Mouse (Mus musculus): ENCODE results near the gene Taf1a.
"Not testable (repeated sequence)": the region's sequence is repeated elsewhere in the genome, so short reads cannot be mapped to it uniquely, and the experiment has no call there.

Gene Taf1a

DNA sequence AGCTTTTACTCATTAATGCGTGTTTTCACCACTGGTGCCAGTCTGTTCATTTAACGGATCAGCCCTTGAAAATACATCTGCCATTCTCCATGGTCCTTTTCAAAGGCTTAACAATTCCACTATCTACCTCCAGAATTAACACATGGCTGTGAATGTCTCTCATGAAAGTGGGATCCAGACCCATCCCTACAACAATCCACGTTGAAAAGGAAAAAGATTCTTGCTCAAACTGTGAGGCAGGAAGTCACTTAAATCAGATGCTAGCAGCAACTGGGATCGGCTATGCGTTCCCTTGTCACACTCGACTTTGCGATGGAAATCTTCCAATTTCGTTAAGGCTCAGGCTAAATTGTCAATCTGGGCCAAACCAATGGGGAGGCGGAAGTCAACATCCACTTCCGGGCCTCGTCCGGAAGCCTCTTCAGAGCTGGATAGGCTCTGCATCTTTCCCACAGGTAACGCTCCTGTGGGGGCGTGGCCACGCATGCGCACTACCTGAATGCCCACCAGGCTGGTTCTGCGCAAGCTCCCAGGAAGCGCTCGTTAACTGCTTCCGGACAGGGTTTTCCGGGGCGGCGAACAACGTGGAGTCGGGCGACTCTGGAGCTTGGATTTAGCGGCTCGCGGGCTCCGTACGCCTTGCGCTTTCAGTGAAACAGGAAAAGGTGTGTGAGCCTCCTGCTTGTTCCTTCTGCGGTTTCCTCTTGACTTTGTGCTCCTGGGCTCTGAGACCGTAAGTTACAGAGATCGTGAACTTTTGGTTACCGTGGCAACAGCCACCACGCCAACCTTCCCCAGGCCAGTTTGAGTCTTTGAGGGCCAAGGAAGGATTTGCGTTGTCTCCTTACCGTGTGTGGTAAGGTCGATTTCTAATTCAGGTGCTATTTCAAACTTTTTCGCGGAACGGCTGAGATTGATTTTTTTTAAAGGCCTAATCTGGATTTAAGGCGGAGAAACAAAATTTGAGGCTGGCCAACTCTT is at the start of gene Taf1a:
Taf1a (plus strand) TSS at position 556 of the 981 bp plus-strand sequence.
- DNase-seq = peak; percentile 93 to 95

- DNase-seq = not testable (repeated sequence)
Measured at GRCm38 (mm10) chr1:183342902-183343301, 45.9 kb upstream of the Taf1a start.

DNA sequence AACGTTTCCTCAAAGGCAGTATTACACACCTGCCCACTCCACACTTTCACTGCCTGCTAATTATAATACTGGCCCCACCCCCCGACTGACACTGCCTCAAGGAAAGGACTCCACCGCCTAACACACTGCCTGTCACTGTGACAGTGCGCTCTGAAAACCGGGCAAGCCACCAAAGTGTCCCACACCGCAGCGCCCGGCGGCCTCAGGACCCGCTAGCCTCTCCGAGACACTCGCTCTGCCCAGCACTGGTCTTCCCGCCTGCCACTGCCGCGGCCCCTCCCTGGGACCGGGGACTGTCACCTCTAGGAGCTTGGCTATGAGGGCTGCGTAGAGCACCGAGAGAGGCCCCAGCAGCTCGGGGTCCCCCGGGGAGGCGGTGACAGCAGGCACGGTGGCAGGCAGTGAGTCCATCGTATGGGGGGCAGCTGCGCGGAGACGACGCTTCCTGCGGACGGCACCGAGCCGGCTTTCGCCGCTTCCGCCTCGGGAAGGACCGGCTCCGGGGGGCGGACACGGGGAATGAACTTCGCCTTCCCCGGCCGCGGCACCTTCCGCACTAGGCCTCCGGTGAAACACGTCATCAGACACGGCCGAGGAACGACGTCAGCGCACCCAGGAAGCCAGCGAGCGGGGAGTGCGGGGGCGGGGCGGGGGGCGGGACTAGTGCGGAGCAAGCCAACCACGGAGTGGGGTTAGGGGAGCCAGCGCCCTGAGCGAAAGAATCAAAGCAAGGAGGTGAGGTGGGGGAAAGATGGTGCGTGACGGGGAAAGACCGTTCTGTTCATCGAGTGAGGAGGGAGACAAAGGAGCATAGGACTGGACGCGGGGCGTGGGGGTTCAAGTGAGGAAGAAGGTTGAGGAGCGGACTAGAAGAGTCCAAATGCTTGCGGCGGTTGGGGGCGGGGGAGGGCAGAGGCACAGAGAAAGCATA is 43.6 kb upstream of the Taf1a start:
- DNase-seq = peak; percentile 89 to 91

DNA sequence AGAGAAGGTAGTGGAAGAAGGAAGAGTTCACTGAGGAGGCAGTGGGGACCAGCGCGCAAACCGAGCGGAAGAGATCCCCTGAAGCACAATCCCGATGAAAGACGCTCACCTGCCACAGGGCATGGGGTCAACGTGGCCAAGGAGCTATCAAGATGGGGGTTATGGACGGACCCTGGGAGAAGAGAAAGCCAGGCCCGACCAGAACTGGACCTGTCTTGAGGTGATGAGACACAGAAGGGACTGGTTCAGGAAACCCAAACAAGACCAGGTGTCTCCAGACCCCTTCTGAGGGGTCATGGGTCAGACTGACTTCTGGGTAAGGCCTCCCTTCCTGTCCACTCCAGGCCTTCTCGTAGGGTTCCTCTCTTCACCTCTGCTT is 43.0 kb upstream of the Taf1a start:
- DNase-seq = no peak

DNA sequence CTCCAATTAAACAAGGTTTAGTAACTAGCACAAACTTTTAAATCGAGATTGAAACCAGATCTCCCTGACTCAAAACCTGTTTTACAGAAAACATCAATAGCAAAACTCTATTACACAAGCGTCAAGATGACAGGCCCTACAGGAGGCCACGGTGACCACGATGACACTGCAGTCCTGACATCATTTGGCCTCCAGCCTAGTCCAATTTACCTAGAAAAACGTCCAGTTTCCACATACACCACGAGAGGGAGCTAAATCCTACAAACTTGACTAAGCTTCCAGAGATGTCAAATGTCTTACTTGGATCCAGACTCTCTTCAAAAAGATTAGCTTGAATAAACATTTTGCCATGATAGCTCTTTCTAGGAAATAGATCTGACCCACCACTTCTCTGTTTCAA is 38.9 kb upstream of the Taf1a start:
- peak in 1 of 2 experiments; percentile 59 for DNase-seq

GRCm38 (mm10) chr1:183358901-183359300 is 29.9 kb upstream of the Taf1a start:
- no peak for DNase-seq

DNA sequence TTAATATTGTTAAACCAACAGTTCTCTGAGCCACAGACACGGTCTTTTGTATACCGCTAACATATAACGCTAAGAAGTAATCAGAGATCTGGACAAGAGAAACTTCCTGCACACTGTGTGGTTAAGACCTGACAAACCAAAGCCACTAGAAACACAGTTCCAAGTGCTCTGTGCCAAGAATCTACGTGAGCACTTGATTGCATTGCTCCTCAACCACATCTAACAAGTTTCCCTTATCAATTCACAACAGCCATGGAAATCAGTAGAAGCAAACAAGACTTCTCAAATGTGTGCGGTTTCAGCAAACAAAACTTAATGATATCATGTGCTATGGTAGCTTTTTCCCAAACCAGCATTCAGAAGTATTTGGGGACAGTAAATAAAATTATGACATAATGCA is 26.5 kb upstream of the Taf1a start:
- DNase-seq = peak in 1 of 2 experiments; percentile 33

- DNase-seq = peak; percentile 12 to 24
Measured at GRCm38 (mm10) chr1:183362729-183363576, 25.8 kb upstream of the Taf1a start.

GRCm38 (mm10) chr1:183363577-183363867 is 25.3 kb upstream of the Taf1a start:
- DNase-seq = peak in 1 of 2 experiments; percentile 18

DNA sequence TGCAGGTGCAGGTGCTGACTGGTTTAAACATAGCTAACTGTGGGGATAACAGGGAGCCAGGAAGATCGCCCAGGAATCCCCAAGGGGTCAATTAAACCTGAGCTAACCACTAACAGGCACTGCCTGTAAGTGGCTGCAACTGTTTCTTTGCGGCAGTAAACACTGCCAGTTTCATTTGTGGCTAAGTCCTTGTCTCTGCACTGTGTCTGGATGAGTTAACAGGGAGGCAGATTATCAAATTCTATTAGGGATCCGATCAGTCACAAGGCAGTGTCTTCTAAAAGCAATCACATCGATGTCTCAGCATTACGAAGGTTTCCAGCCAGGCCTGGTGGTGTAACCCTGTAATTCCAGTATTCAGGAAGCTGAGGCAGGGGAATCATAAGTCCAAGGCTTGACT is 22.4 kb upstream of the Taf1a start:
- no peak for DNase-seq

DNA sequence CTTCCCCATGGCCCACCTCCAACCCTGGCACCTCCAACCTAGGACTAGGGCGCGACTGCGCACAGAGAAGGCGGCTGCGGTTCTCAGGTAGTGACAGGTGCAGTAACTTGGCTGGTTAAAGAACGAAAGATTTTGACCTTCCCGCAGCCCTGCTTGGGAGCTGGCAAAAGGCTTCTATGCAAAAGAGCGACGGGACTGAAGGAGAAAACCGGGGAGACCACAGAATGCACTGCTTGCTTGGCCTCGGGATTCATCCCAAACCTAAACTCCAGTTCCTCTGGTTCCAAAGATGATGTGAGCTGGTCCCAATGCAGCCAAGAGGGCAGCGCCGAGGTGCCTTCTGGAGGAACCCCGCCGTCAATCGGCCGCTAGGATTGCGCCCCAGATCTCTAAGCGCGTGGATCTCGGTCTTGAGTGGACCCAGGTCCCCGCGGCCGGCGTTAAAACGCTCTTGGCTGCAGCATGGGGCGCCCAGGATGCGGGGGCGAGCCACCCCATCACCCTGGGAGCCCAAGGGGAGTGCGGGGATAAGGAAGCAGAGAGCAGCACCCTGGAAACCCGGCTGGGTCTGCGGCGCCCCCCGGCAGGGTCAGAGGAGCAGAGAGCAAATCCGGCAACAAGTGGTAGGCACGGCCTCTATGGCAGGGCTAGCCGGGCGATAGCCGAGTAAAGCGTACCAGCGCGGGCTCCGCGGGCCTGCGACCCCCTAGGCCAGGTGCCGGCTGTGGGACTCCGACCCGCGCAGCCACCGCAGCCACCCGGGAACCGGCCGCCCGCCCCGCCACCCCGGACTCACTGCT is 20.0 kb upstream of the Taf1a start:
- DNase-seq = peak in 1 of 2 experiments; percentile 15

DNA sequence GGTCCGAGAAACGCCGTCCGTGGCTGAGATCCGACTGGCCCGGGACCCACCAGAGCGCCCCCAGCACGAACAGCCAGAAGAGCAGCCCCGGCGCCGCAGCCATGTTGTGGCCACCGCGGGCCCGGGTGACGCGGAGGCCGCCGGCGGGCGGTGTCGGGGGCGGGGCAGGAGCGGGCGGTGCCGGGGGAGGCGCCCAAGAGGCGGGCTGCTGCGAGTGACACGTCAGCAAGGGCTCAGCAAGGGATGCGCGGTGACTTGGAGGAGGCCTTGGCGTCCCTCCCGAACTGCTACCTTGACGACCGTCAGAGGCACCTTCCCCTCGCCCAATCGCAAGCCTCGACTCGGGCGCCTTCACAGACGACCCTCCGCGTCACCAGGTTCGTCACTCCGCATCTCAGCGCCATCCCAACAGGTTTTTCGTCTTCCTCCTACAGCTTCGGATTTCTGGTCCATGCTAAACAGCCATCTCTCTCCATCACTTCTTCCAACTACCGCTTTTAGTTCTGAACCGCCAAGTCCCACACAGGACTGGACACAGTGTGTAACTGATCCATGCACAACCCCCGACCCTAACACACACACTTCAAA is 19.3 kb upstream of the Taf1a start, which contains the start of gene Mia3:
Mia3 (minus strand) TSS at position 127 of the 588 bp plus-strand sequence.
- DNase-seq = peak; percentile 94 to 97

GRCm38 (mm10) chr1:183374728-183375127 is 14.1 kb upstream of the Taf1a start:
- no peak for DNase-seq

- no peak for DNase-seq
Measured at GRCm38 (mm10) chr1:183377045-183377444, 11.7 kb upstream of the Taf1a start.

- DNase-seq = peak; percentile 48 to 55
Measured at GRCm38 (mm10) chr1:183378321-183378941, 10.3 kb upstream of the Taf1a start.

- DNase-seq = not testable (repeated sequence)
Measured at GRCm38 (mm10) chr1:183379376-183379775, 9.4 kb upstream of the Taf1a start.

DNA sequence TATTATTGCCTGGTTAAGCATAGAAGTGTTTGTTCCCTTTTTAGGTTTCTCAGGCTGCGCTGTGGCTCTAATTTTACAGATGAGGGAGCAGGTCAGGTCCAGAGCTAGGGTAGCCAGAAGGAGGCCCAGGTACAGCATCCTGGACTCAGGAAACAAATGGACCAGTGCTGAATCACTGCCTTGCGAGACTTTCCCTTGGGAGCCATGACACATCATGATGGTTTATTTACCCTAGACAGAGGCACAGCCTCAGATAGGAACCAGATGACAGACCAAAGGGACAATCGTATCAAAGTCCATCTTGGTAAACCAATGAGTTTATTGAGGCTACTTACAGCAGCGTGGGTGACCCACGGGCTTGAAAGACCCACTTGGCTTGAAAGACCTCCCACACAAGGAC is 7.0 kb upstream of the Taf1a start:
- DNase-seq = no peak

DNA sequence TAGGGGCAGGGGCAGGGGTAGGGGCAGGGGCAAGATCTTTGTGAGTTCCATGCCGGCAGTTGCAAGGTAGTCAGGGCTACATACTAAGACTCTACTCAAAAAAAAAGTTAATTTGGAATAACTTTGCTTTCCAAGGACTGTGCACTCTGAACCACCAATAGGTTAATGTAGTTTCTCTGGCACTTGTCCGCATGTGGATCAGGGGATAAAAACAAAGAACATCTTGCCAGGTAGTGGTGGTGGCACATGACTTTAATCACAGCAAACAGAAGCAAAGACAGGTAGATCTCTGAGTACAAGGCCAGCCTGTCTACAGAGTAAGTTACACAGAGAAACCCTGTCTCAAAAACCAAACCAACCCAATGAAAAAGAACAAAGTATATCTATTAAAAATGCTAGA is 6.2 kb upstream of the Taf1a start:
- DNase-seq = no peak

GRCm38 (mm10) chr1:183387421-183387820 is 1.4 kb upstream of the Taf1a start:
- not testable (repeated sequence) for DNase-seq

DNA sequence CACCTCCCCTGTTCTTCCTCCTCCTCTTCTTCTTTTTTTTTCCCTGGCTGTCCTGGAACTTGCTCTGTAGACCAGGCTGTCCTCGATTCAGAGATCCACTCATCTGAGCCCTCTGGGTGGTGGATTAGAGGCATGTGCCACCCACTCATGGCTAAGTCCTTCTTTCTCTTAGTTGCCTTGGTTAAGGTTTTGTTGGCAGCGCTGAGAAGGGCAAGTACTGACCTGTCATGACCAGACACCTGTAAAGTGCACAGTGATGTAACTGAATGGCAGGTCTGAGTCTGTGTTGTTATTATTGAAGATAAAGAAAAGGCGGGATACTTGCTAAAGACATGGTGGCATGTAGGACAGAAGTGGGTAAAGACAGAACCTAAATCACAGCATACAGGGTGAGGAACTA is 14.6 kb downstream of the Taf1a start:
- DNase-seq = no peak

All from lung, adult 18-20 months (tissue).